Mouse (Mus musculus): Measurements from ENCODE around the gene Gm5622.
"Not testable (repeated sequence)": the region's sequence is repeated elsewhere in the genome, so short reads cannot be mapped to it uniquely, and the experiment has no call there.

Gm5622 gene

DNA sequence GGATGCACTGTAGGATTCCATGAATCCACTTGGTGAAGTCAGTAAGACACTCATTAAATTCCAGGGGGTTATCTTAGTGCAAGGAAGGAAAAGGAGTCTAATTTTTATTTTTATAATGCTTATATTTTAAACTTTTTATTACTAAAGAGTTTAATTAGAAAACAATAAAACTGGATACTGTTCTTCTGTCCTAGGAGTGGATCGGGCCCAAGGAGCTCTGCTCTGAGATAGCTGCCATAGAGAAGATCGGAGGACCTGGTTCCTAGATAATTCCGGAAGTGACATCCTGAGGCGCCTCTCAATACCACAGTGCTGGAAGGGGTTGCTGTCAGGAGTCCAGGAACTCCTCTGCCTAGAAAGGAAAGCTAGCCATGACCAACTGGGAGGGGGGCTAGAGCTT, at the start of gene Gm5622:
Gene Gm5622, plus strand, starts transcription at position 301 of the 400 bp plus-strand sequence.
- DNase-seq = no peak

DNA sequence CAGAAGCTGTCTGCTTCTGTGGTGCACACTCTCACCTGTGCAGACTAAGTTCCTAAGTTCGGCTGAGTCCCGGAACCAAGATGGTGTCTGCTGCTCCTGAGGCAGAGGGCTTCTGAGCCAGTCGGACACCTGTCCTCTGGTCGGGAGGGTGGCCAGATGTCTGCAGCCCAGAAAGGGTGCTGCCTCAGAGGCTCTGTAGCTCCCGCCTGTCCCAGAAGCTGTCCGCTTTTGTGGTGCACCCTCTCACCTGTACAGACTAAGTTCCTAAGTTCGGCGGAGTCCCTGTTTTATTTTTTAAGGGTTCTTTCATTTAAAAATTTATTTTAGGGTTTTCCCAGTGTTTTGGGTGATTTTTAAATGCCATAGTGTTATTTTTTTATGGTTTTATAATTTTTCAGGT, 45.2 kb upstream of the Gm5622 start:
- no peak for DNase-seq

DNA sequence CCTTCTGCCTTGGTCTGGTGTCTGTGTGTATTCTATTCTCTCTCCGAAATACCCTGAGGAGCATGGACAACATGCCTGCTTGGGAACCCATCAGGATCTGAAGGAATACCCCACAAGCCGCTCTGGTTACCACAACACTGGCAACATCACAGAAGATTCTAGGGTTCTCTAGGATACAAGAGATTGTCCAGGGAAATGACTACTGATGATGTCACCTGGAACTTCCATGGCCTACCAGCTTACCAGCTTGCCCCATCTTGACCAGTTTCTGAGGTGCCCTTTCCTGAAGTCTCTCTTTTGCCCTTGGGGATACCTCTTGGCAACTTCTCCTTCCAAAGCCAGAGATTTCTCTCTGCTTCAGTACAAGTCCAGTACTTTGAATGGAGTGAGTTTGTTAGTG, 21.4 kb downstream of the Gm5622 start, which contains the start of gene Gm17175:
Gene Gm17175, minus strand, starts transcription at position 101 of the 400 bp plus-strand sequence.
- DNase-seq = not testable (repeated sequence)

DNA sequence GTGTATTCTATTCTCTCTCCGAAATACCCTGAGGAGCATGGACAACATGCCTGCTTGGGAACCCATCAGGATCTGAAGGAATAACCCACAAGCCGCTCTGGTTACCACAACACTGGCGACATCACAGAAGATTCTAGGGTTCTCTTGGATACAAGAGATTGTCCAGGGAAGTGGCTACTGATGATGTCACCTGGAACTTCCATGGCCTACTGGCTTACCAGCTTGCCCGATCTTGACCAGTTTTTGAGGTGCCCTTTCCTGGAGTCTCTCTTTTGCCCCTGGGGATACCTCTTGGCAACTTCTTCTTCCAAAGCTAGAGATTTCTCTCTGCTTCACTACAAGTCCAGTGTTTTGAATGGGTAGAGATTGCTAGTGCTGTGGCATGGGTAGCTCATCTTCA, 39.4 kb downstream of the Gm5622 start, which contains the start of gene Gm17174:
Gene Gm17174, minus strand, starts transcription at position 101 of the 400 bp plus-strand sequence.
- DNase-seq = not testable (repeated sequence)

DNA sequence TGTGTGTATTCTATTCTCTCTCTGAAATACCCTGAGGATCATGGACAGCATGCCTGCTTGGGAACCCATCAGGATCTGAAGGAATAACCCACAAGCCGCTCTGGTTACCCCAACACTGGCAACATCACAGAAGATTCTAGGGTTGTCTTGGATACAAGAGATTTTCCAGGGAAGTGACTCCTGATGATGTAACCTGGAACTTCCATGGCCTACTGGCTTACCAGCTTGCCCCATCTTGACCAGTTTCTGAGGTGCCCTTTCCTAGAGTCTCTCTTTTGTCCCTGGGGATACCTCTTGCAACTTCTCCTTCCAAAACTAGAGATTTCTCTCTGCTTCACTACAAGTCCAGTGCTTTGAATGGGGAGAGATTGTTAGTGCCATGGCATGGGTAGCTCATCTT, 58.6 kb downstream of the Gm5622 start, which contains the start of gene Gm17078:
Gene Gm17078, minus strand, starts transcription at position 101 of the 400 bp plus-strand sequence.
- DNase-seq = no peak

DNA sequence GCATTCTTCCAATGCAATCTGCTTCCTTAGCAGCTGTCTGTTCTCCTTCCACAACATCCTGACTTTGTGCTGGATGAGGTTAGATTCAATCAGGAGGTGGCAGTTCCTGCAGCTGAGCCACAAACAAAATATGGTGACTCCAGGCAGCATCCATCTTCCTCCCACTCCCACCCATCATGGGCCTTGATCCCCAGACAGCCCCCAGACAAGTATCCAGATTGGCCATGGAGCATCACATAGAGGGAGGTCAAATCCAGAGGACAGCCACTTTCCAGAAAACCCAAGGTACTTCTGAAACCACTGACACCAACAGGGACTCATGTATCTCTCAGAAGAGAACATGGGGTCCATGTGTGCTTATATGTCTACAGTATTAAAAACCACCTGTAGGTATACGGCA, 79.8 kb downstream of the Gm5622 start:
- DNase-seq = peak; percentile 2 to 6

DNA sequence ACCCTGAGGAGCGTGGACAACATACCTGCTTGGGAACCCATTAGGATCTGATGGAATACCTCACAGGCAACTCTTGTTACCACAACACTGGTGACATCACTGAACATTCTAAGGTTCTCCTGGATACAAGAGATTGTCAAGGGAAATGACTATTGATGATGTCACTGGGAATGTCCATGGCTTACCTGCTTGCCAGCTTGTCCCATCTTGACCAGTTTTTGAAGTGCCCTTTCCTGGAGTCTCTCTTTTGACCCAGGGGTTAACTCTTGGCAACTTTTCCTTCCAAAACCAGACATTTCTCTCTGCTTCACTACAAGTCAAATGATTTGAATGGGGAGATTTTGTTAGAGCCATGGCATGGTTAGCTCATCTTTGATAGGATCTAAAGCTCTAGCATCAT, 83.0 kb downstream of the Gm5622 start, which contains the start of gene Gm4181:
Gene Gm4181, minus strand, starts transcription at position 101 of the 400 bp plus-strand sequence.
- not testable (repeated sequence) for DNase-seq

DNA sequence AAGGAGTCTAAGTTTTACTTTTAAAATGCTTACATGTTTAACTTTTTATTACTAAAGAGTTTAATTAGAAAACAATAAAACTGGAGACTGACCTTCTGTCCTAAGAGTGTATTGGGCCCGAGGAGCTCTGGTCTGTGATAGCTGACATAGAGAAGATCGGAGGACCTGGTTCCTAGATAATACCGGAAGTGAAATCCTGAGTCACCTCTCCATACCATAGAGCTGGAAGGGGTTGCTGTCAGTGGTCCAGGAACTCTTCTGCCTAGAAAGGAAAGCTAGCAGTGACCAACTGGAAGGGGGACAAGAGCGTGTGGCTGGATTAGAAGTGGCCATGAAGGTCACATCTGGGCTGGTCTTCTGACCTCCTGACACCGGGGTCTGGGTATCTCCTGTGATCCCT, 124.7 kb downstream of the Gm5622 start:
- DNase-seq = no peak

DNA sequence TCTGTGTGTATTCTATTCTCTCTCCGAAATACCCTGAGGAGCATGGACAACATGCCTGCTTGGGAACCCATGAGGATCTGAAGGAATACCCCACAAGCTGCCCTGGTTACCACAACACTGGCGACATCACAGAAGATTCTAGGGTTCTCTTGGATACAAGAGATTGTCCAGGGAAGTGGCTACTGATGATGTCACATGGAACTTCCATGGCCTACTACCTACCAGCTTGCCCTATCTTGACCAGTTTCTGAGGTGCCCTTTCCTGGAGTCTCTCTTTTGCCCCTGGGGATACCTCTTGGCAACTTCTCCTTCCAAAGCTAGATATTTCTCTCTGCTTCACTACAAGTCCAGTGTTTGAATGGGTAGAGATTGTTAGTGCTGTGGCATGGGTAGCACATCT, 142.8 kb downstream of the Gm5622 start, which contains the start of gene Gm17079:
Gene Gm17079, minus strand, starts transcription at position 101 of the 400 bp plus-strand sequence.
- DNase-seq = not testable (repeated sequence)
